Mouse (Mus musculus): Measurements from ENCODE around the gene Mau2. TPM values are rescaled to one million over a fixed set of nuclear protein-coding genes. Genes with fewer than 3 reads are reported as not detected.

Gene Mau2
- polyA plus RNA-seq (2015; fragmentation: Nextera tagmentation; extraction: Ambion mirVana) = 51.7 and 55.7 TPM in 2 replicates

- H3K4me1 ChIP-seq = peaks cover 36% of the 10 kb centered on the region
- ATAC-seq (replicated peaks; ENCODE audit: low FRiP score) = peak; percentile 96
- under 1% methylated on average over 65 of the region's 65 CpGs for WGBS
- H3K36me3 ChIP-seq = peaks cover 4% of the 10 kb centered on the region; the same call in 1 of the 2 replicates
- peak within 1 kb of the TSS; percentile 87 for H3K9ac ChIP-seq
- no peaks in the 10 kb centered on the region for H3K9me3 ChIP-seq (replicated peaks)
- no peaks in the 10 kb centered on the region for H3K27me3 ChIP-seq
- peak within 1 kb of the TSS; percentile 87 for H3K4me3 ChIP-seq (replicated peaks)
- peak within 1 kb of the TSS; percentile 82 for H3K27ac ChIP-seq
- peak within 1 kb of the TSS; percentile 95 for H3K4me2 ChIP-seq
Measured at GRCm38 (mm10) chr8:70042583-70043455, at the start of gene Mau2, which contains the start of gene Sugp1. Gene Mau2, minus strand, starts transcription at chr8:70042734. Gene Sugp1, plus strand, starts transcription at chr8:70042813.

DNA sequence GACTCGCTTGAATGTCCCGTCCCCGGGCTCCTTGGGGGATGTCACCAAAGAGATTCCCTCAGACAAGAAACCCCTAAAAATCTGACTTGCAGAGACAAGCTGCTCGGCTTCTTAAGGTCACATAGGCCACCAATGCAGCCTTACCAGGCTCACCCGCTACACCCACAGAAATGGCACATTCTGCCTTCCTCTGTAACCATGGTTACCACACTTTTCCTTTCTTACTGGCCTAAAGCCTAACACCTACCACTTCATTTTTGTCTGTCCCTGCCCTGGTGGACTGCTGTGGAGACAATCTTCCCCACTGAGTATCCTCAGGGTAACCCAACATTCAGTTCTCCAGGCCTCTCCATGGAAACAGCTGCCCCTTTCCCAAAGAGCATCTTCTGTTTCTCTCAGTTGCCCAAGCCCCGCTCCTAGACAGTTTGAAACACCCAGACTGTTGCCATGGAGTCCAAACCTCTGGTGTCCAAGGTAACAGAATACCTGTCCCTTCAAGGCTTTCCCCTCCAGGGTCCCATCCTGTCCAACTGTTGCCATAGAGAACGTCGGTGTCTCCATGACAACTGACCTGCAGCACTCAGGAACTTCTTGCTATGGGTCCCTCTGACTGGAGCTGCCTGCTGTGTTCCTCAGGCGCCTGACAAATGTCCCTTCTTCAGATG is 46.9 kb upstream of the Mau2 start:
- no peak overlapping the region for H3K4me3 ChIP-seq (replicated peaks)
- no peak for ATAC-seq (replicated peaks; ENCODE audit: low FRiP score)
- no peak overlapping the region for H3K4me2 ChIP-seq
- no peak overlapping the region for H3K27ac ChIP-seq
- WGBS = 64% methylated on average over 9 of the region's 9 CpGs
- no peaks in the 10 kb centered on the region for H3K36me3 ChIP-seq
- H3K27me3 ChIP-seq = peaks cover 83% of the 10 kb centered on the region
- H3K4me1 ChIP-seq = peaks cover 15% of the 10 kb centered on the region
- no peaks in the 10 kb centered on the region for H3K9me3 ChIP-seq (replicated peaks)
- H3K9ac ChIP-seq = no peak overlapping the region

DNA sequence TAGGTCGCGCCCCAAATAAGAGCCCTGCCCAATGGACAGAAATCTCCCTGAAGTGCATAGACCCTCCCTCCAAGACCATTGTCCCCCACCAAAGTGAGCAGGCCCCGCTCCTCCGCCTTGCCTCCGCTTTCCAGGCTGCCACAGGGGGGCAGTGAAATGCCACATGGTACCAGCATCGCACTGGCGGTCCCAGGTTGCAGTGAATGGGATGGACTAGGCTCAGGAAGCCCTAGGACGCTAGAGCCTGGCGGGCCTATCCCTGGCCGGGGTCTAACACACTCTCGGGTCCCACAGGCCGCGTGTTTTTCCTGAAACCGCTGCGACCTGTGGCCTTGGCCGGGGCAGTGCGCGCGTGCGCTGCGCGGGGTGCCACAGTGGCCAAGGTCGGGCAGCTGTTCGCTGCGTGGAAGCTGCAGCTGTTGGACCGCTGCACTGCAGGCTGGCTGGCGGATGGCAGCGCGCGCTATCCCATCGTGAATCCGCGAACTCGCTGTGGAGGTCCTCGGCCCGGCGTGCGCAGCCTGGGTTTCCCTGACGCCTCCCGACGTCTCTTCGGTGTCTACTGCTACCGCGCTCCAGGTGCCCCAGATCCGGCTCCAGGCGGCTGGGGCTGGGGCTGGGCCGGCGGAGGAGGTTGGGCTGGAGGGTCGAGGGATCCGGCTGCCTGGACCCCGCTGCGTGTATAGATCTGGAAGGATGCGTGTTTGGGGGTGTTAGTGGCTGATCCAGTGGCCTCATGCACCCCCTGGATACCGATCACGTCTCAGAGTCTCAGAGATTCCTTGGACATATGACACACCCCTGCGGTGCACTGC is 45.5 kb upstream of the Mau2 start:
- peak overlapping the region; percentile 42 for H3K4me3 ChIP-seq (replicated peaks)
- no peak overlapping the region for H3K27ac ChIP-seq
- H3K27me3 ChIP-seq = peaks cover 94% of the 10 kb centered on the region
- H3K9me3 ChIP-seq (replicated peaks) = no peaks in the 10 kb centered on the region
- peak overlapping the region; percentile 77 for H3K4me2 ChIP-seq
- ATAC-seq (replicated peaks; ENCODE audit: low FRiP score) = peak; percentile 73
- WGBS = 4% methylated on average over 56 of the region's 56 CpGs
- H3K9ac ChIP-seq = 0 out of 2 replicates have a peak overlapping the region, but pooled peaks have one; percentile 5
- H3K36me3 ChIP-seq = no peaks in the 10 kb centered on the region
- H3K4me1 ChIP-seq = peaks cover 29% of the 10 kb centered on the region

- WGBS = 4% methylated on average over 7 of the region's 7 CpGs
Measured at GRCm38 (mm10) chr8:70087237-70087636, 44.7 kb upstream of the Mau2 start.

GRCm38 (mm10) chr8:70086151-70086550 is 43.6 kb upstream of the Mau2 start:
- 44% methylated on average over 1 of the region's 1 CpGs for WGBS
- Histone ChIP-seq H3K4me1 (peaks cover 31% of the 10 kb centered on the region), H3K36me3 (no peaks in the 10 kb centered on the region), H3K27me3 (peaks cover 100% of the 10 kb centered on the region), H3K9ac (no peak overlapping the region), H3K9me3 (replicated peaks) (no peaks in the 10 kb centered on the region), H3K27ac (no peak overlapping the region), H3K4me3 (replicated peaks) (no peak overlapping the region), H3K4me2 (no peak overlapping the region)
- no peak for ATAC-seq (replicated peaks; ENCODE audit: low FRiP score)

More at GRCm38 (mm10) chr8:70087237-70087636, 44.7 kb upstream of the Mau2 start:
- H3K4me2 ChIP-seq = no peak overlapping the region
- ATAC-seq (replicated peaks; ENCODE audit: low FRiP score) = no peak
- H3K4me3 ChIP-seq (replicated peaks) = peak overlapping the region; percentile 42; the same call in 1 of the 2 replicates
- H3K36me3 ChIP-seq = no peaks in the 10 kb centered on the region
- no peak overlapping the region for H3K9ac ChIP-seq
- H3K27me3 ChIP-seq = peaks cover 99% of the 10 kb centered on the region
- peaks cover 31% of the 10 kb centered on the region for H3K4me1 ChIP-seq
- H3K27ac ChIP-seq = no peak overlapping the region
- H3K9me3 ChIP-seq (replicated peaks) = no peaks in the 10 kb centered on the region

- no peak overlapping the region for H3K27ac ChIP-seq
- peak overlapping the region; percentile 44 for H3K4me3 ChIP-seq (replicated peaks)
- no peaks in the 10 kb centered on the region for H3K9me3 ChIP-seq (replicated peaks)
- H3K27me3 ChIP-seq = peaks cover 82% of the 10 kb centered on the region
- no peak for ATAC-seq (replicated peaks; ENCODE audit: low FRiP score)
- 2% methylated on average over 71 of the region's 71 CpGs for WGBS
- H3K9ac ChIP-seq = peak overlapping the region; percentile 19; the same call in 1 of the 2 replicates
- no peaks in the 10 kb centered on the region for H3K36me3 ChIP-seq
- H3K4me1 ChIP-seq = peaks cover 31% of the 10 kb centered on the region
- H3K4me2 ChIP-seq = peak overlapping the region; percentile 75
Measured at GRCm38 (mm10) chr8:70084191-70085065, 41.9 kb upstream of the Mau2 start.

GRCm38 (mm10) chr8:70083285-70083684 is 40.8 kb upstream of the Mau2 start, which contains the start of gene Hapln4:
Gene Hapln4, plus strand, starts transcription at chr8:70083457.
- Histone ChIP-seq H3K27me3 (peaks cover 71% of the 10 kb centered on the region), H3K4me2 (peak within 1 kb of the TSS; percentile 75), H3K9me3 (replicated peaks) (no peaks in the 10 kb centered on the region), H3K9ac (peak within 1 kb of the TSS; percentile 19; the same call in 1 of the 2 replicates), H3K27ac (no peak within 1 kb of the TSS), H3K4me3 (replicated peaks) (peak within 1 kb of the TSS; percentile 44), H3K4me1 (peaks cover 30% of the 10 kb centered on the region), H3K36me3 (no peaks in the 10 kb centered on the region)
- 1% methylated on average over 26 of the region's 26 CpGs for WGBS
- no peak for ATAC-seq (replicated peaks; ENCODE audit: low FRiP score)

GRCm38 (mm10) chr8:70081976-70082375 is 39.4 kb upstream of the Mau2 start:
- no peak for ATAC-seq (replicated peaks; ENCODE audit: low FRiP score)
- WGBS = 93% methylated on average over 2 of the region's 2 CpGs
- no peak overlapping the region for H3K9ac ChIP-seq
- no peak overlapping the region for H3K27ac ChIP-seq
- no peak overlapping the region for H3K4me2 ChIP-seq
- no peak overlapping the region for H3K4me3 ChIP-seq (replicated peaks)
- no peaks in the 10 kb centered on the region for H3K36me3 ChIP-seq
- peaks cover 58% of the 10 kb centered on the region for H3K27me3 ChIP-seq
- peaks cover 24% of the 10 kb centered on the region for H3K4me1 ChIP-seq
- H3K9me3 ChIP-seq (replicated peaks) = no peaks in the 10 kb centered on the region

DNA sequence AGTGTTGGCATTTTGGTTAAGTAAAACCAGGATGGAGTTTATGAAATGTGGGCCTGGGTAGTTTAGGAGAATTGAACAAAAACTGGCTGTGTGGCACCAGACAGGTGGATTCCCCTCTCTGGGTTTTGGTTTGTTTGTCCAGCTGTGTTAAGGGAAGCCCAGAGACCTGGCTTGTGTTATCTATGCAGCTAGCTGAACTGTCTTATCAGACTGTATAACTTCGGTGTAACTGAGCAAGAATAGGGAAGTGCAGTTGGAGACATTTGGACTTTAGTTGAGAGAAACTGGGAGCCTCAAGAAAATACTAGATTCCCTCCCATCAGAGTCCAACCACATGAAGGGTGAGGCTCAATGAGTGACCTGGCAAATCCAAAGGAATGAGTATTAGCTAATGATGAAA is 31.1 kb upstream of the Mau2 start:
- no peak overlapping the region for H3K4me3 ChIP-seq (replicated peaks)
- no peak overlapping the region for H3K27ac ChIP-seq
- no peaks in the 10 kb centered on the region for H3K27me3 ChIP-seq
- ATAC-seq (replicated peaks; ENCODE audit: low FRiP score) = no peak
- WGBS = 86% methylated on average over 1 of the region's 1 CpGs
- H3K9ac ChIP-seq = no peak overlapping the region
- no peak overlapping the region for H3K4me2 ChIP-seq
- peaks cover 34% of the 10 kb centered on the region for H3K36me3 ChIP-seq
- H3K9me3 ChIP-seq (replicated peaks) = no peaks in the 10 kb centered on the region
- H3K4me1 ChIP-seq = peaks cover 12% of the 10 kb centered on the region

DNA sequence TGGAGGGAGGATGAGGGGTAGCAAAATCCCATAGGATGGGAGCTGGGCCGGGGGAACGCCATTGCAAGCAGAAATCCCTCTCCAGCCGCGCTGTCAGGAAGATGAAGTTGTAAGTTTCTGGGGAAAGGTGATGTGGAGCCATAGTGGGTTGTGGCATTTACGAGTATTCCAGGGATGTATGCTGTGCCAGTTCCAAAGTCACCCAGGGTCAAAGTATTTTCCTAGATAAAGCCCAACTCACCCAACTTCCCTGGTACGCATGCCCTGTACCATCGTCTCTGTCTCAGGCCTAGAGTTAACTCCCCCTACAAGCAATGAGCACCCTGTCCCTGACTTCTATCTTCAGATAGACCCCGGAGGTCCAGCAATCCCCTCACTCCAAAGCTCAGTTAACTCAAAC is 30.6 kb upstream of the Mau2 start:
- Histone ChIP-seq H3K4me2 (peak overlapping the region; percentile 61), H3K9ac (no peak overlapping the region), H3K9me3 (replicated peaks) (no peaks in the 10 kb centered on the region), H3K4me3 (replicated peaks) (peak overlapping the region; percentile 30), H3K27ac (no peak overlapping the region), H3K36me3 (peaks cover 40% of the 10 kb centered on the region), H3K4me1 (peaks cover 12% of the 10 kb centered on the region), H3K27me3 (no peaks in the 10 kb centered on the region)
- no peak for ATAC-seq (replicated peaks; ENCODE audit: low FRiP score)
- WGBS = 57% methylated on average over 8 of the region's 8 CpGs

All from kidney, embryonic 15.5 days (tissue).